Mouse (Mus musculus): Measurements from ENCODE around the gene Gm17949.

The Gm17949 gene

DNA sequence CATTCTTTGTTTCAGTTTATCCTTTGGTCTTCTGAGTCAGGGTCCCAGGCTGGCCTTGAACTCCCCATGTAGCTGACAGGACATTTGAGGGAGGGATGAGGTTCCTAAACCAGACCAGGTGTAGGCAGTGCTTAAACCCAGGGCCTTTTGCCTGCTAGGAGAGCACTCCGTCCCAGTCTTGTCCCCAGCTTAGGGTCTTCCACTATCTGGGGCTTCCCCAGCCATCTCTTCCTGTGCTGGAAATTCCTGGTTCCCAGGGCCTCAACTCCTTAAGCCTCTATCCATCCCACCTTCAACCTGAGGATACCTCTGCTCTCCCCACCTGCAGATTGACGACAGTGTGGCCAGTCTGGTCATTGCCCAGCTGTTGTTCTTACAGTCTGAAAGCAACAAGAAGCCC, 20.3 kb upstream of the Gm17949 start:
- DNase-seq: peak; percentile 88

DNA sequence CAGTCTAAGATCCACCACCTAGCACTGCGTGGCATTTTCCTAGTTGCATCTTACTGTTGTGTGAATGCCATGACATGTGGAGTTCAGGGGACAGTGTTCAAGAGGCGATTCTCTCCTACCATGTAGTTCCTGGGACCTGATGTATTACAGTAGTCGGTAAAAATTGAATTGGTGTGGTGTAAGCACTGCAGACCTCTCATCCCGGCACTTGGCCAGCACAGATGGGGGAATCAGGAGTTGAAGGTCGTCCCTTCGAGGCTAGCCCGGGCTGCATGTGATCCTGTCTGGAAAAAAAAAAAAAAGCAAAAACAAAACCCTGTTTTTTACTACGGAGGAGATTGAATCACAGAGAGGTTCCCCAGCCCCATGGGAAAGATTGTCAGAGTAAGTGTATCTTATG, 16.2 kb upstream of the Gm17949 start:
- DNase-seq: no peak

DNA sequence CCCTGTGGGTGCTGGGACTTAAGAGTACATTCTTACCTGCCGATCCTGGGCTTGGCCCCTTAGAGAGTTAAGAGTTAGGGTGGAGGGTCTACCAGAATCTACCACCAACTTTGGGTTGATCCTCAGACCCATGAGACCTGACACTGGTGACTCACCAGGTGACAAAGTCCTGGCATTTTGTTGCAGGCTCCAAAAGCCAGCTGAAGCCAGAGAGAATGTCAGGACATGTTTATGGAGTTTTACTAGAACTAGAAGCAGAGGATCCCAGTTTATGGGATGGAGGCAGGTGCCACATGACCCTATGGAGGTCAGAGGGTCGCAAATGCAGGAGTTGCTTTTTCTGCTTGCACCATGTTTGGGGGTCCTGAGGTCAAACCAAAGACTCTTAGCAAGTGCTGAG, 14.8 kb upstream of the Gm17949 start:
- no peak for DNase-seq

GRCm38 (mm10) chr17:56997029-56997667, 14.1 kb upstream of the Gm17949 start, which contains the start of gene Alkbh7:
Alkbh7 (plus strand) TSS chr17:56997339.
- peak; percentile 100 for DNase-seq

GRCm38 (mm10) chr17:56999414-56999813, 11.9 kb upstream of the Gm17949 start:
- peak; percentile 87 for DNase-seq

- DNase-seq: peak; percentile 90
Measured at GRCm38 (mm10) chr17:56999968-57000609, 11.2 kb upstream of the Gm17949 start, which contains the start of gene Pspn. Pspn (minus strand) TSS chr17:57000018.

DNA sequence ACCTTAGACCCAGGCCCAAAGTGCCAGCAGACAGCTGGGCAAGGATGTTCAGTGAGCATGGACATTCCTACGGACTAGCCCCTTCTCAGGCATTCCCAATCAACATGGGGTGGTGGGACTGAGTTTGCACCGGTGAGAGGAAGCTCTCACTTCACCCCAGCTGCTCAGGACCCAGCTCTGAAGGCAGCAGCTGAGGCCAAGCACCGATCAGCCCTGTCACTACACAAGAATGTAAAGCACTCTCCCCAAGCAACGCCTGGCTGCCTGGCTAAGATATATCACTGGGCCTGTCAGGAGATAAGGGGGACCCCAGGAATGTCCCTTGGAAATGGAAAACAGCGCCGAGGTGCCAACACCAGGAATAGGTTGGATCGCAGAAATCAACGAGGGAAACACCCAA, 10.0 kb upstream of the Gm17949 start:
- DNase-seq: no peak

DNA sequence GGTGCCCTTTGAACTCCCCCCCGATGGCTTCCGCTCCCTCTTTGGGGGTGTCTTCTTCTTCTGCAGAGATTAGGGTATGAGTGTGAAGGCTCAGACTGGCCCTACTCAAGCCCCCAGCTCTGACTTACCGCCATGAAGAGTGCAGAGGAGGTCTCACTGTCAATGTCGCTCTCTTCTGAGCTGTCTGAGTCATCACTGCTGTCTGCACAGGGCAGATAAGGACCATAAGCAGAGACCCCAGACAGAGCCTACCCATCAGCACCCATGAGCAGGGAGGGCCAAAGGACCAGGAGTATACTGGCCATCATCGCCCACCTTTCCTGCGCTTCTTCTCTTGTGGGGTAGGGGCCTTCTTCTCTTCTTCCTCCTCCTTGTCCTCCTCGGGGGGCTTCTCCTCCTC, 7.3 kb upstream of the Gm17949 start:
- DNase-seq: no peak

GRCm38 (mm10) chr17:57007137-57007905, 3.9 kb upstream of the Gm17949 start:
- no peak for DNase-seq

DNA sequence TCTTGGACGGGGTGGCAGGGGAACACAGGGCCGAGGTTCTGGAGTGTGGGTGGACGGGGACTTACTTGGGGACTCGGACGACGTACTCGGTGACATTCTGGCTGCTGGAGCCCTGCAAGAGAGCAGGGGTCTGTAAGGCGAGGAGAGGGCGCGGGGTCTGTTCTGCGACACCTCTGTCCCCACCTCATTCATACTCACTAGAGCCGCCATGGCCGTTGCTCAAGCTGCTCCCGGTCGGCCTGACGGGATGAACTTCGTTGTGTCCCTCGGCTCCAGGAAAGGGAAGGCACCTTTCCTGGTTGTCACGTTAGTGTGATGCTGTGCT, 396 bp upstream of the Gm17949 start:
- DNase-seq: no peak

GRCm38 (mm10) chr17:57012245-57012795, 1.1 kb downstream of the Gm17949 start:
- peak; percentile 93 for DNase-seq

DNA sequence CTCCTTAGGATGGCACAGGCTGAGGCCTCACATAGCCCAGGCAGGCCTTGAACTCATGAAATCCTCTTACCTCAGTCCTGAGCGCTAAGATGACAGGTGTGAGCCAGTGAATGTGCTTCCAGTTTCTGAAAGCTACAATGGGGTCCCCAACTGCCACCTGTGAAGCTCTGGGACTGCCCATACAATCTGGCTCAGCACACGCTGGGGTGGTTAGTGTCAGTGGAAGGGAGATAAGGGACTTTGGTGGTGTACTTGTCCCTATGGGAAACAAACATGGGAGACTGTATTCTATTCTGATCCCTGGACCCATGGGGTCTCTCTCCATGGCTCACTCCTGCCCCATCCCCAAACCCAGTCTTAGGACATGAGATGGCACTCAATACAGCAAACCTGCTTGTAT, 8.4 kb downstream of the Gm17949 start:
- no peak for DNase-seq

DNA sequence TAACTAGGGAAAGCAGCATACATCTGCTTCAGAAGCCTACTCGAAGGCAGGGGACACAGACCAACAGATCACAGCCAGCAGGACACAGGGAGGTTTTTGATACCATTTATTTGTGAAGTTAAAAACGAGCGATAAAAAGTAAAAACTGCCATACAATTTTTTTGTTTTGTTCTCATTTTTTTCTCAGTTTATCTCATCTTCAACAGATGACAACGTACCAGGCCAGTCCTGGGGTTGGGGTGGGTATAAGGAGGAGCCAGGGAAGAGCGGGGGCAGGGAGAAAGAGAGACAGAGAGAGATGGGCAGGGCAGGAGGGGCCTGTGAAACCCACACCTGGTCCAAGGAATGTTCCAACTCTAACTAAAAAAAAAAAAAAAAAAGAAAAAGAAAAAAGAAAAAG, 9.7 kb downstream of the Gm17949 start:
- no peak for DNase-seq

DNA sequence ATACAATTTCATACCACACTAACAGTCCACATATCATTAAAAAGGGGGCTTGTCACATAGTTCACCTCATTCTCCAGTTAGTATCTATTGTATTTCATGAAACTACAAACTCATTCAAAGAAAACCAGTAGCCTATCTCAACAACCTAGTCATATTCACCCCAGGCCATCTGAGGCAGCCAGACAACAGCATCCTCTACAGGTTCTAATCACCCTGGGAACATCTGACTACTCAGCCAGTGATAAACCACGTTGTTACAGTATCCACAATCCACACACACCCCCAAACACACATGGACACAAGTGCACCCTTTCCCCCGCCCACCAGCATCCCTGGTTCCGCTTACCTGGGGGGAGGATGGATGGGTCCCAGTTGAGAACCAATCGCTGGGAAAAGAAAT, 16.2 kb downstream of the Gm17949 start:
- DNase-seq: no peak

GRCm38 (mm10) chr17:57029691-57030090, 18.4 kb downstream of the Gm17949 start:
- peak; percentile 94 for DNase-seq

- peak; percentile 96 for DNase-seq
Measured at GRCm38 (mm10) chr17:57030931-57031660, 19.8 kb downstream of the Gm17949 start, which contains the start of gene Khsrp. Khsrp (minus strand) TSS chr17:57031522.

GRCm38 (mm10) chr17:57031661-57032420, 20.6 kb downstream of the Gm17949 start:
- DNase-seq: peak; percentile 100

DNA sequence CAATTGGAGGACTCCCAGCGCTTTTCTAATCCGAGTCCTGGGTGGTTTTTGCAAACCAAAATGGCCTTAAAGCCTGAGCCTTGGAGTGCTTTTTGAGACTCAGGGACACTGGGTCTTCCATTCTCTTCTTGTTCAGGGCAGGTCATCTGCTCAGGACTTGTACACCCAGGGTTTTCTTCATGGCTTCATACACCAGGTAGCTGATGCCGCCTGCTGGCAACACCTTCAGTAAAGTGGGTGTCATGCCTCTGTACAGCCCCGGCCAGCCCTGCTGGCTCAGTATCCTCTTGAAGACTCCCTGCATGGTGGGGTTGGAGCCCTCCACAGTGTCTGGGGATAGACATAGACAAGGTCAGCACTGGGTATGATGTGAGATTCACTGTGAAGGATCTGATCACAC, 21.6 kb downstream of the Gm17949 start:
- no peak for DNase-seq

GRCm38 (mm10) chr17:57038978-57039377, 27.7 kb downstream of the Gm17949 start:
- no peak for DNase-seq

DNA sequence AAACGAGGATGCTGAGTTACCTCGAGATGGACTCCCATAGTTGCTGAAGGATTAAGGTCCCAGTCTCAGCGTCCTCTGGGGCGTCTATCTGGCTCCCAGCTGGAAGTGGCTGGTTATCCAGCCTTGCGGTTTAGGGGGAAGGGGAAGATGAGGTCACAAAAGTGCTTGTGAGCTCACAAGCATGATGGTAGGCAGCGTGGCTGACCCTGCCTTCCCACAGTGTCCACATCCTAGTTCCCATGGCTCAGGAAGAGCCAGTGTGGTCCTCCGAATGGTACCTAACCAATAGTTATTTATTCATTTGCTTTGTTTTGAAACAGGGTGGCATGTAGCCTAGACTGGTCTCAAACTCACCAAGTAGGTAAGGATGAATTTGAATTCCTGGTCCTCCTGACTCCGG, 30.3 kb downstream of the Gm17949 start, which contains the start of gene Slc25a41:
Slc25a41 (minus strand) TSS at position 101 of the 400 bp plus-strand sequence.
- no peak for DNase-seq

GRCm38 (mm10) chr17:57047406-57047805, 36.1 kb downstream of the Gm17949 start:
- DNase-seq: no peak

- DNase-seq: no peak
Measured at GRCm38 (mm10) chr17:57048816-57049215, 37.5 kb downstream of the Gm17949 start.

Data from heart, adult 11 months (tissue).